Mouse (Mus musculus): ENCODE measurements at regions not wholly inside any gene's neighbourhood (a gene's known extent, or its start where the extent isn't known, plus 50 kb on each side); places are given as distances from the start of the nearest gene placed in this dataset.

GRCm38 (mm10) chr3:157477731-157478130, 56.2 kb upstream of the Zranb2 start:
- no peak for ATAC-seq
- no peaks in the 10 kb centered on the region for H3K27me3 ChIP-seq (replicated peaks; ENCODE audit: control insufficient read depth, insufficient read depth, low read length)
- no peaks in the 10 kb centered on the region for H3K4me1 ChIP-seq (replicated peaks; ENCODE audit: control insufficient read depth, insufficient read depth, low read length)
- H3K27ac ChIP-seq (ENCODE audit: low read depth, low read length) = no peak overlapping the region
- no peak overlapping the region for H3K4me2 ChIP-seq (replicated peaks; ENCODE audit: low read depth)
- H3K9ac ChIP-seq (ENCODE audit: low read depth, low read length) = no peak overlapping the region
- H3K4me3 ChIP-seq (ENCODE audit: low read depth, low read length) = no peak overlapping the region
- 58% methylated on average over 2 of the region's 2 CpGs for WGBS
- H3K36me3 ChIP-seq (ENCODE audit: control insufficient read depth, insufficient read depth) = no peaks in the 10 kb centered on the region
- TF ChIP-seq CTCF (IDR thresholded peaks at IDR 0.05; ENCODE audit: low read depth) = no peak
- H3K9me3 ChIP-seq (ENCODE audit: control insufficient read depth) = no peaks in the 10 kb centered on the region

Measured in intestine, postnatal 0 days (tissue).